In genomic region chr2:26208126-26208789, GRCm38 (mm10) we compare ENCODE assay signal across 7 mouse cellular contexts. TPM values are rescaled to one million over a fixed set of nuclear protein-coding genes. Genes with fewer than 3 reads are reported as not detected.
DNase-seq lines count a peak whose midpoint lies in the region; ATAC-seq and TF ChIP-seq lines count a peak whose summit lies in the region.

TSS of gene Lhx3 (minus strand) at chr2:26208289.

- ATAC-seq in intestine, embryonic 16.5 days: peak; percentile 97
- ATAC-seq in limb, embryonic 12.5 days (ENCODE audit: insufficient number of reproducible peaks, insufficient read depth, low FRiP score, low TSS enrichment, low read depth): peak; percentile 81
- no peak for ATAC-seq in midbrain, embryonic 14.5 days (ENCODE audit: low FRiP score, low TSS enrichment)
- peak; percentile 88 for ATAC-seq in stomach, postnatal 0 days (ENCODE audit: low FRiP score, low TSS enrichment)

- TF ChIP-seq EP300 in stomach, postnatal 0 days (optimal IDR thresholded peaks at IDR 0.05): no peak

- 0 out of 2 replicates have a peak within 1 kb of the TSS, but pooled peaks have one; percentile 25 for H3K4me2 ChIP-seq in intestine, embryonic 16.5 days (ENCODE audit: low read depth, low read length)
- H3K4me2 ChIP-seq in limb, embryonic 12.5 days: no peak within 1 kb of the TSS
- no peak within 1 kb of the TSS for H3K4me2 ChIP-seq in midbrain, embryonic 14.5 days (ENCODE audit: low read length)
- H3K4me2 ChIP-seq in stomach, postnatal 0 days (replicated peaks; ENCODE audit: low read depth): no peak within 1 kb of the TSS

- peak within 1 kb of the TSS; percentile 11; the same call in 1 of the 2 replicates for H3K4me3 ChIP-seq in intestine, embryonic 16.5 days (ENCODE audit: low read length)
- no peak within 1 kb of the TSS for H3K4me3 ChIP-seq in limb, embryonic 12.5 days (replicated peaks)
- H3K4me3 ChIP-seq in midbrain, embryonic 14.5 days (replicated peaks; ENCODE audit: low read depth, low read length): no peak within 1 kb of the TSS
- no peak within 1 kb of the TSS for H3K4me3 ChIP-seq in stomach, postnatal 0 days (ENCODE audit: low read depth, low read length)

- no peak for TF ChIP-seq CTCF in stomach, postnatal 0 days (IDR thresholded peaks at IDR 0.05; ENCODE audit: low read depth)

- no peaks in the 10 kb centered on the region for H3K9me3 ChIP-seq in intestine, embryonic 16.5 days (ENCODE audit: control insufficient read depth, low read length)
- H3K9me3 ChIP-seq in limb, embryonic 12.5 days: no peaks in the 10 kb centered on the region
- H3K9me3 ChIP-seq in midbrain, embryonic 14.5 days (ENCODE audit: control insufficient read depth, low read length): no peaks in the 10 kb centered on the region
- no peaks in the 10 kb centered on the region for H3K9me3 ChIP-seq in stomach, postnatal 0 days (ENCODE audit: control insufficient read depth, low read length)

- peaks cover 13% of the 10 kb centered on the region for H3K4me1 ChIP-seq in intestine, embryonic 16.5 days (ENCODE audit: control insufficient read depth, insufficient read depth, low read length)
- peaks cover 17% of the 10 kb centered on the region for H3K4me1 ChIP-seq in limb, embryonic 12.5 days (replicated peaks)
- peaks cover 6% of the 10 kb centered on the region for H3K4me1 ChIP-seq in midbrain, embryonic 14.5 days (ENCODE audit: control insufficient read depth, insufficient read depth, low read length)
- no peaks in the 10 kb centered on the region for H3K4me1 ChIP-seq in stomach, postnatal 0 days (replicated peaks; ENCODE audit: control insufficient read depth, insufficient read depth)

- H3K9ac ChIP-seq in intestine, embryonic 16.5 days (ENCODE audit: low read depth, low read length): no peak within 1 kb of the TSS
- no peak within 1 kb of the TSS for H3K9ac ChIP-seq in limb, embryonic 12.5 days (replicated peaks)
- no peak within 1 kb of the TSS for H3K9ac ChIP-seq in midbrain, embryonic 14.5 days (replicated peaks; ENCODE audit: low read length)
- H3K9ac ChIP-seq in stomach, postnatal 0 days (ENCODE audit: low read length): no peak within 1 kb of the TSS

- H3K27ac ChIP-seq in intestine, embryonic 16.5 days (ENCODE audit: low read length): no peak within 1 kb of the TSS
- no peak within 1 kb of the TSS for H3K27ac ChIP-seq in limb, embryonic 12.5 days
- no peak within 1 kb of the TSS for H3K27ac ChIP-seq in midbrain, embryonic 14.5 days (replicated peaks; ENCODE audit: low read depth, low read length)
- no peak within 1 kb of the TSS for H3K27ac ChIP-seq in stomach, postnatal 0 days (replicated peaks)

- peaks cover 43% of the 10 kb centered on the region for H3K27me3 ChIP-seq in intestine, embryonic 16.5 days (replicated peaks; ENCODE audit: control insufficient read depth, insufficient read depth, low read length)
- peaks cover 53% of the 10 kb centered on the region for H3K27me3 ChIP-seq in limb, embryonic 12.5 days
- peaks cover 52% of the 10 kb centered on the region for H3K27me3 ChIP-seq in midbrain, embryonic 14.5 days (ENCODE audit: control insufficient read depth, insufficient read depth, low read length)
- H3K27me3 ChIP-seq in stomach, postnatal 0 days (ENCODE audit: control insufficient read depth, insufficient read depth, low read length): peaks cover 30% of the 10 kb centered on the region

- DNase-seq in WW6 (ENCODE audit: low read depth, low spot score): peak; percentile 36
- peak; percentile 77 for DNase-seq in c-Kit-positive CD71-positive TER-119-positive erythroid progenitor cells, embryonic 14.5 days (ENCODE audit: low spot score)
- peak; percentile 78 to 89 for DNase-seq in heart, adult 18-20 months
- DNase-seq in midbrain, embryonic 14.5 days: peak; percentile 78
- peak; percentile 94 for DNase-seq in stomach, postnatal 0 days (ENCODE audit: low spot score)

- H3K36me3 ChIP-seq in intestine, embryonic 16.5 days (ENCODE audit: control insufficient read depth, insufficient read depth, low read length): peaks cover 23% of the 10 kb centered on the region
- peaks cover 35% of the 10 kb centered on the region for H3K36me3 ChIP-seq in limb, embryonic 12.5 days
- H3K36me3 ChIP-seq in midbrain, embryonic 14.5 days (ENCODE audit: control insufficient read depth, insufficient read depth, low read length): peaks cover 35% of the 10 kb centered on the region
- H3K36me3 ChIP-seq in stomach, postnatal 0 days (ENCODE audit: control insufficient read depth, insufficient read depth, low read length): peaks cover 18% of the 10 kb centered on the region

- 6% methylated on average over 19 of the region's 19 CpGs for WGBS in intestine, embryonic 16.5 days
- WGBS in limb, embryonic 12.5 days: 5% methylated on average over 19 of the region's 19 CpGs
- 7% methylated on average over 19 of the region's 19 CpGs for WGBS in midbrain, embryonic 14.5 days
- WGBS in stomach, postnatal 0 days: 6% methylated on average over 19 of the region's 19 CpGs

RNA-seq across cellular contexts. Expression of gene Lhx3, which starts in this region (rescaled TPM):
- not detected for total RNA-seq in heart, adult 18-20 months (2021)
- 0.09 TPM in 1 of 2 replicates, not detected in the other for polyA plus RNA-seq in intestine, embryonic 16.5 days (2015; fragmentation: Nextera tagmentation; extraction: Ambion mirVana)
- not detected in 2 replicates for polyA plus RNA-seq in limb, embryonic 12.5 days (2016; fragmentation: Nextera tagmentation; extraction: Ambion mirVana)
- polyA plus RNA-seq in midbrain, embryonic 14.5 days (2014; fragmentation: Nextera tagmentation; extraction: Ambion mirVana): not detected in 2 replicates
- not detected in 2 replicates for polyA plus RNA-seq in stomach, postnatal 0 days (2015; fragmentation: Nextera tagmentation; extraction: Ambion mirVana)

Comparison
In these comparisons a context has a peak if more than half of its experiments do, and no peak if none do; other contexts are left out.
1. Peak in DNase-seq in heart, adult 18-20 months; RNA of the gene not detected or under 1 TPM.
2. Peak in ATAC-seq, H3K4me3 ChIP-seq and H3K4me2 ChIP-seq in intestine, embryonic 16.5 days; RNA of the gene not detected or under 1 TPM.
3. Peak in ATAC-seq in limb, embryonic 12.5 days; RNA of the gene not detected or under 1 TPM.
4. Peak in DNase-seq in midbrain, embryonic 14.5 days; RNA of the gene not detected or under 1 TPM.
5. Peak in DNase-seq and ATAC-seq in stomach, postnatal 0 days; RNA of the gene not detected or under 1 TPM.
6. DNase-seq: peak in every context shown above with its lines; median percentile 94 in stomach, postnatal 0 days; 84 in heart, adult 18-20 months; 78 in midbrain, embryonic 14.5 days; 77 in c-Kit-positive CD71-positive TER-119-positive erythroid progenitor cells, embryonic 14.5 days; 36 in WW6.